Mouse (Mus musculus): ENCODE measurements around the gene Tedc2. TPM values are rescaled to one million over a fixed set of nuclear protein-coding genes. Genes with fewer than 3 reads are reported as not detected.
A peak's percentile ranks its signal among the peaks of the same experiment; 100 is the strongest.

Tedc2 gene
- polyA plus RNA-seq, 1 experiment, result 13.2 TPM

GRCm38 (mm10) chr17:24173423-24173822 is 47.2 kb downstream of the Tedc2 start:
- H3K36me3 ChIP-seq (replicated peaks; ENCODE audit: low read length), result peaks cover 6% of the 10 kb centered on the region
- no peak overlapping the region for H3K4me3 ChIP-seq (replicated peaks)
- H3K27me3 ChIP-seq (replicated peaks), result no peaks in the 10 kb centered on the region
- TF ChIP-seq FLI1 (IDR thresholded peaks at IDR 0.05; ENCODE audit: low read length) (no peak), GATA1 (IDR thresholded peaks at IDR 0.05; ENCODE audit: borderline replicate concordance, low read length) (no peak)
- H3K4me1 ChIP-seq, result peaks cover 48% of the 10 kb centered on the region
- H3K9me3 ChIP-seq, result no peaks in the 10 kb centered on the region

GRCm38 (mm10) chr17:24171738-24172137 is 48.9 kb downstream of the Tedc2 start:
- H3K4me3 ChIP-seq (replicated peaks), result no peak overlapping the region
- no peaks in the 10 kb centered on the region for H3K9me3 ChIP-seq
- TF ChIP-seq FLI1 (IDR thresholded peaks at IDR 0.05; ENCODE audit: low read length) (no peak), GATA1 (IDR thresholded peaks at IDR 0.05; ENCODE audit: borderline replicate concordance, low read length) (no peak)
- H3K36me3 ChIP-seq (replicated peaks; ENCODE audit: low read length), result peaks cover 21% of the 10 kb centered on the region
- peaks cover 65% of the 10 kb centered on the region for H3K4me1 ChIP-seq
- no peaks in the 10 kb centered on the region for H3K27me3 ChIP-seq (replicated peaks)

- Histone ChIP-seq H3K36me3 (replicated peaks; ENCODE audit: low read length) (peaks cover 23% of the 10 kb centered on the region), H3K4me3 (replicated peaks) (peak overlapping the region; percentile 95), H3K9me3 (no peaks in the 10 kb centered on the region), H3K4me1 (peaks cover 65% of the 10 kb centered on the region), H3K27me3 (replicated peaks) (no peaks in the 10 kb centered on the region)
- TF ChIP-seq GATA1 (IDR thresholded peaks at IDR 0.05; ENCODE audit: borderline replicate concordance, low read length) (no peak), FLI1 (IDR thresholded peaks at IDR 0.05; ENCODE audit: low read length) (no peak)
Measured at GRCm38 (mm10) chr17:24170729-24171128, 49.9 kb downstream of the Tedc2 start.

GRCm38 (mm10) chr17:24170125-24170524 is 50.5 kb downstream of the Tedc2 start:
- no peak for TF ChIP-seq GATA1 (IDR thresholded peaks at IDR 0.05; ENCODE audit: borderline replicate concordance, low read length)
- Histone ChIP-seq H3K4me1 (peaks cover 71% of the 10 kb centered on the region), H3K36me3 (replicated peaks; ENCODE audit: low read length) (peaks cover 29% of the 10 kb centered on the region), H3K27me3 (replicated peaks) (no peaks in the 10 kb centered on the region), H3K4me3 (replicated peaks) (peak overlapping the region; percentile 95), H3K9me3 (no peaks in the 10 kb centered on the region)

- no peak for TF ChIP-seq FLI1 (IDR thresholded peaks at IDR 0.05; ENCODE audit: low read length)
- TF ChIP-seq GATA1 (IDR thresholded peaks at IDR 0.05; ENCODE audit: borderline replicate concordance, low read length), result no peak
- no peaks in the 10 kb centered on the region for H3K27me3 ChIP-seq (replicated peaks)
- peaks cover 36% of the 10 kb centered on the region for H3K36me3 ChIP-seq (replicated peaks; ENCODE audit: low read length)
- peak within 1 kb of the TSS; percentile 99 for H3K4me3 ChIP-seq (replicated peaks)
- H3K4me1 ChIP-seq, result peaks cover 78% of the 10 kb centered on the region
- H3K9me3 ChIP-seq, result no peaks in the 10 kb centered on the region
Measured at GRCm38 (mm10) chr17:24169317-24170065, 51.2 kb downstream of the Tedc2 start, which contains the start of gene Atp6v0c. Gene Atp6v0c (minus strand): TSS chr17:24169702.

- peak overlapping the region; percentile 99 for H3K4me3 ChIP-seq (replicated peaks)
- H3K27me3 ChIP-seq (replicated peaks), result no peaks in the 10 kb centered on the region
- no peaks in the 10 kb centered on the region for H3K9me3 ChIP-seq
- H3K36me3 ChIP-seq (replicated peaks; ENCODE audit: low read length), result peaks cover 37% of the 10 kb centered on the region
- no peak for TF ChIP-seq GATA1 (IDR thresholded peaks at IDR 0.05; ENCODE audit: borderline replicate concordance, low read length)
- no peak for TF ChIP-seq FLI1 (IDR thresholded peaks at IDR 0.05; ENCODE audit: low read length)
- H3K4me1 ChIP-seq, result peaks cover 74% of the 10 kb centered on the region
Measured at GRCm38 (mm10) chr17:24168590-24169277, 51.9 kb downstream of the Tedc2 start.

GRCm38 (mm10) chr17:24167891-24168505 is 52.7 kb downstream of the Tedc2 start:
- Histone ChIP-seq H3K9me3 (no peaks in the 10 kb centered on the region), H3K27me3 (replicated peaks) (no peaks in the 10 kb centered on the region), H3K36me3 (replicated peaks; ENCODE audit: low read length) (peaks cover 37% of the 10 kb centered on the region), H3K4me1 (peaks cover 72% of the 10 kb centered on the region), H3K4me3 (replicated peaks) (peak overlapping the region; percentile 99)
- TF ChIP-seq GATA1 (IDR thresholded peaks at IDR 0.05; ENCODE audit: borderline replicate concordance, low read length) (no peak), FLI1 (IDR thresholded peaks at IDR 0.05; ENCODE audit: low read length) (no peak)

- Histone ChIP-seq H3K9me3 (no peaks in the 10 kb centered on the region), H3K36me3 (replicated peaks; ENCODE audit: low read length) (peaks cover 37% of the 10 kb centered on the region), H3K4me3 (replicated peaks) (peak overlapping the region; percentile 99), H3K4me1 (peaks cover 75% of the 10 kb centered on the region), H3K27me3 (replicated peaks) (no peaks in the 10 kb centered on the region)
- TF ChIP-seq FLI1 (IDR thresholded peaks at IDR 0.05; ENCODE audit: low read length) (no peak), GATA1 (IDR thresholded peaks at IDR 0.05; ENCODE audit: borderline replicate concordance, low read length) (no peak)
Measured at GRCm38 (mm10) chr17:24167120-24167519, 53.5 kb downstream of the Tedc2 start.

Other genes starting within 250 kb of the Tedc2 start
- 0.09 TPM in 1 of 2 replicates, not detected in the other for gene Prss30, start 240.3 kb downstream of the Tedc2 start, polyA plus RNA-seq (2012; ENCODE audit: insufficient read depth, low replicate concordance)
- 2.3 and 9.3 TPM in 2 replicates for gene Prss22, start 222.8 kb downstream of the Tedc2 start, polyA plus RNA-seq (2012; ENCODE audit: insufficient read depth, low replicate concordance)
- not detected in 2 replicates for gene Prss27, start 182.7 kb downstream of the Tedc2 start, polyA plus RNA-seq (2012; ENCODE audit: insufficient read depth, low replicate concordance)
- gene Kctd5, start 147.4 kb downstream of the Tedc2 start, polyA plus RNA-seq (2012; ENCODE audit: insufficient read depth, low replicate concordance), result 5.6 and 38.5 TPM in 2 replicates
- 11.7 and 45.6 TPM in 2 replicates for gene Pdpk1, start 69.9 kb downstream of the Tedc2 start, polyA plus RNA-seq (2012; ENCODE audit: insufficient read depth, low replicate concordance)
- 68.6 and 109 TPM in 2 replicates for gene Amdhd2, start 57.1 kb downstream of the Tedc2 start, polyA plus RNA-seq (2012; ENCODE audit: insufficient read depth, low replicate concordance)
- 252 and 695 TPM in 2 replicates for gene Atp6v0c, start 51.1 kb downstream of the Tedc2 start, polyA plus RNA-seq (2012; ENCODE audit: insufficient read depth, low replicate concordance)
- 1.1 TPM in 1 of 2 replicates, not detected in the other for gene Tbc1d24, start 15.3 kb downstream of the Tedc2 start, polyA plus RNA-seq (2012; ENCODE audit: insufficient read depth, low replicate concordance)
- gene Ntn3, start 11.3 kb downstream of the Tedc2 start, polyA plus RNA-seq (2012; ENCODE audit: insufficient read depth, low replicate concordance), result 0.25 TPM in 1 of 2 replicates, not detected in the other
- 14.9 and 32.9 TPM in 2 replicates for gene Ccnf, start 30.6 kb upstream of the Tedc2 start, polyA plus RNA-seq (2012; ENCODE audit: insufficient read depth, low replicate concordance)
- not detected in 2 replicates for gene Abca17, start 130.2 kb upstream of the Tedc2 start, polyA plus RNA-seq (2012; ENCODE audit: insufficient read depth, low replicate concordance)
- gene Abca3, start 131.1 kb upstream of the Tedc2 start, polyA plus RNA-seq (2012; ENCODE audit: insufficient read depth, low replicate concordance), result 1.9 and 7.6 TPM in 2 replicates
- 183 and 234 TPM in 2 replicates for gene Rnps1, start 193.7 kb upstream of the Tedc2 start, polyA plus RNA-seq (2012; ENCODE audit: insufficient read depth, low replicate concordance)
- 11.7 and 67.7 TPM in 2 replicates for gene Eci1, start 205.8 kb upstream of the Tedc2 start, polyA plus RNA-seq (2012; ENCODE audit: insufficient read depth, low replicate concordance)
- not detected in 2 replicates for gene Dnase1l2, start 222.3 kb upstream of the Tedc2 start, polyA plus RNA-seq (2012; ENCODE audit: insufficient read depth, low replicate concordance)
- gene E4f1, start 249.5 kb upstream of the Tedc2 start, polyA plus RNA-seq (2012; ENCODE audit: insufficient read depth, low replicate concordance), result 9.7 and 18.7 TPM in 2 replicates
- 48.8 and 102 TPM in 2 replicates for gene Pgp, start 249.5 kb upstream of the Tedc2 start, polyA plus RNA-seq (2012; ENCODE audit: insufficient read depth, low replicate concordance)